Mouse (Mus musculus) layer of hippocampus, postnatal 10 days (tissue): Measurements from ENCODE around the gene Fyttd1. TPM values are rescaled to one million over a fixed set of nuclear protein-coding genes. Genes with fewer than 3 reads are reported as not detected.
"Not testable (repeated sequence)": the region's sequence is repeated elsewhere in the genome, so short reads cannot be mapped to it uniquely, and the experiment has no call there.

Experiments used
- DNase-seq, 2 experiments: peaks; one replicate each; pipeline ENCODE4 v3.0.0; 2021; ENCODE audit warnings: low spot score in 2 of 2
- total RNA-seq, 2 experiments: library from RNA; stranded (reverse); gene quantifications; 2 replicates each; pipeline ENCODE4 v1.2.3; 2021

Gene Fyttd1
- total RNA-seq, 2 experiments from 2014 or later = 134 to 147 TPM

DNA sequence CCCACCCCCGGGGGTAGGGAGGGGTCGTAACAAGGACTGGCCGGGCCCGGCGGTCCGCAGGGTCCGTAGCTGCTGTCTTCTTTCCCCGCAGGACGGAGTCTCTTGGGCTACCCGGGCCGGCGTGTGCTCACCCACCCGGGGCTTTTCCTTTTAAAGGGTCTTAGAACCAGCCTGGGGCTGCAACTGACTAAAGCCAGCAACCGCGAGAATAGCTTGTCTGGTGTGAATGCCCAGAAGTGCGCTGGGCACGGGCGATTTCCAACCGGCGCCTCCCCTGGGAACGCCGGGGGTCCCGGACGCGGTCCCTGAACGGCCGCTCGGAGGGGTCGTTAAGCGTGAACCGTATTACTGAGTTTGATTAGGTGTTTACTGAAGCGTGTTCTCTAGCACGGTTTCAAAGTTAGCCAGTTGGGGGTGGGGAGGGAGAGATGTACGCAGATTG lies 878 bp downstream of the Fyttd1 start:
- DNase-seq = peak; percentile 19 to 33

DNA sequence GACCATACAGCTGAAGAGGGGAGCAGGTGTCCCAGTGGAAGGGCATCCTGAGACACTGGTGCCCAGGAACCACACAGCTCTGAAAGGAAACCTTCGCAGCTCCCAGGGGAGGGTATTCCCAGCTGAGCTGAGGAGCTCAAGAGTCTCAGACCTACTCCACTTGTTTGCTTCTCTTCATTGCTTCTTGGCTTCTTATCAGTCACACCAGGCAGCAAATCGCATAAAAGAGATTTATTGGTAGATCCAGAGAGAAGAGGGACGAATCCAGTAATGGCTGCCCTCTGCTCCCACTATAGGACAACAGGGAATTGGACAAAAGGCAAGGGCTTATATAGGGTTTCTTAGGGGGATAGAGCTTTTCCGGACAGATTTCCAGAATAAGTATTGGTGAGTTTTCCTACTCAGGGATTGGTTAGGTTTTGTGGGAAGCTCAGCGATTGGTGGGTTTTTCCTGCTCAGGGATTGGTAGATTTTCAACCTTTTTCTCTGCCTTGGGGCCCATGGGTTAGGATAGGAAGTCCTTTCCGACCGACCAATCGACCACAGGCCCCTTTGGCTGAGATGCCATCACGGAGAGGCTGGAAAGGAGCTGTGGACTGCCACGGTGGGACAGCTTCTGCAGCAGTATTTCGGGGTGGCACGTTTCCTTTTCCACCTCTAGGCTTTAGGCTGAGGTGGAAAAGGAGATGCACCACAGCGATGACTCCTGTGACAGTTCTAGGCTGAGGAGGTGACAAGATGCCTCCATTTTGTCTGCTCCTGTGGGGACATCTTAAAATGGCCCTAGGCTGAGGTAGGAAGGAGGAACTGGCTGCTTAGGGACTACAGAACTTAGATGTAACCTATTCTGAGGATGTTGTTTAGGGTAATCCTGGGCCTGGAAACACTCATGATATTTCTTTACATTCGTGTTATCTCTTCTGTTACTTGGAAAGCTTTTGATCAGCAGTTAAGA lies 1.9 kb downstream of the Fyttd1 start:
- DNase-seq = no peak

GRCm38 (mm10) chr16:32881538-32881937 lies 4.2 kb downstream of the Fyttd1 start:
- DNase-seq = no peak

GRCm38 (mm10) chr16:32887996-32888395 lies 10.7 kb downstream of the Fyttd1 start:
- no peak for DNase-seq

- no peak for DNase-seq
Measured at GRCm38 (mm10) chr16:32889881-32890280, 12.6 kb downstream of the Fyttd1 start.

GRCm38 (mm10) chr16:32896126-32896525 lies 18.8 kb downstream of the Fyttd1 start:
- DNase-seq = no peak

- no peak for DNase-seq
Measured at GRCm38 (mm10) chr16:32901360-32902050, 24.2 kb downstream of the Fyttd1 start.

DNA sequence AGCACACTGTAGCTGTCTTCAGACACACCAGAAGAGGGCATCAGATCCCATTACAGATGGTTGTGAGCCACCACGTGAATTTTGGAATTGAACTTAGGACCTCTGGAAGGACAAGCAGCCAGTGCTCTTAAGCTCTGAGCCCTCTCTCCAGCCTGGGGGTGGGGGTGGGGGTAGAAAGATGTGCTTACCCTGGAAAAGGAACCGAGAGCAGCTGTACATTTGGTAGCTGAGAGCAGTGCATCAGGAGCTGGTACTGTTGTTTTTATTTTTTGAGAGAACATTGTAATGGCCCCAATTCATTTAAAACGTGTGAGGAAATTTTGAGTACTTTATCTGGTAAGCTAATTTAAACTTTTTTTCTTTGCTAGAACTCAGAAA lies 24.7 kb downstream of the Fyttd1 start:
- no peak for DNase-seq

GRCm38 (mm10) chr16:32906186-32906585 lies 28.9 kb downstream of the Fyttd1 start:
- no peak for DNase-seq

- no peak for DNase-seq
Measured at GRCm38 (mm10) chr16:32906727-32907126, 29.4 kb downstream of the Fyttd1 start.

DNA sequence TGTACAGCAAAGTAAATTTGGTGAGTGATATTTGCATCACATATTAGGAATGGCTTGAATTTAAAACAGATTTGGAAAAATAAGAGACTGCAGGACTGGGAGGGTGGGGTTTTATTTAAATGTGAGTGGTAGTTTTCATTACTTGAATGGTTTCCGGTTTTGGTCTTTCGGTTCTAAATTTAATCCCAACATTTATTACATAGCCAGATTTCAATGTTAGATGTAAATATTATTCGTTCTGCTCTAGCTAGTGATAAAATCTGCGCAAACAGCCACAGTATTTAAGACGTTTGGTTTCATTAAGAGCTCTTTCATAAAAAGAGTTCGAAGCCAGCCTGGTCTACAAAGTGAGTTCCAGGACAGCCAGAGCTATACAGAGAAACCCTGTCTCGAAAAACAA lies 35.9 kb downstream of the Fyttd1 start:
- no peak for DNase-seq

DNA sequence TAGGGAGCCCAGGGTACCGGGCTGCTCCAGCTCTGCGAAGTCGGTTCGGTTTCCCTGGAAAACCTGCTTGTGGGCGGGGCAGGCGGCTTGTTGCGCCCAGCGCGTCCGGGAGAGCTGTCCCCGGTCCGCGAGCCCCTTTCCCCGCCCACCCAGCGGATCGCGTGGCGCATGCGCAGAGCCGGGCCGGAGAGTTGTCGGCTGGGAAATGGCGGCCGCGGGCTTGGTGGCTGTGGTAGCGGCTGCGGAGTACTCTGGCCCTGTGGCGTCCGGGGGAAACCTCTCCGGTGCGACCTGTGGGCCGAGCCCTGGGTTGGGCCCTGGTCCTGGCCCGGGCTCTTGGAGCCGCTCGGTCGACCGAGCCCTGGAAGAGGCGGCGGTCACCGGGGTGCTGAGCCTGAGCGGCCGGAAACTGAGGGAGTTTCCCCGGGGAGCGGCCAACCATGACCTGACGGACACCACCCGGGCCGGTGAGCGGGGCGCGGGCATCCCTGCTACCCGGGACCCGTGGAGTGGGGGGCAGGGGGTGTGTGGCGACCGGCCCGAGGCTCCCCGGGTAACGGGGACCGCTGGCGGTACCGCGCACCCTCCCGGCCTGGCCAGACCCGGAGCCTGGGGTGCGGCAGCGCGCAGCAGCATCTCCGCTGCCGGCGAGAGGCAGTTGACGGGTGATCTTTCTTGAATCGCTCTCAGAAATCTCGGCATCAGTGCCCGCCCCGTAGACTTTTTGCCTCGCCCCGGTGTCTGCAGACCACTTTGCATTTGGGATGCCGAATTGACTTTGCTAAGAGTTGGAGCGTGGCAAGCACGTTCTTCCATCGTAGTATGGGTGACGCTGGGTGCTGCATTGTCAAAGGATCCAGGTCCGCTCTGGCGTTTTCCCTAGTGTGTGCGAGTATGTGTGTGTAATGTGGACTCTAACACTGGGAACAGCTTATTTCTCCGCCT lies 36.9 kb downstream of the Fyttd1 start, which contains the start of gene Lrch3:
Lrch3 (plus strand) TSS at position 164 of the 945 bp plus-strand sequence.
- peak; percentile 94 to 97 for DNase-seq

DNA sequence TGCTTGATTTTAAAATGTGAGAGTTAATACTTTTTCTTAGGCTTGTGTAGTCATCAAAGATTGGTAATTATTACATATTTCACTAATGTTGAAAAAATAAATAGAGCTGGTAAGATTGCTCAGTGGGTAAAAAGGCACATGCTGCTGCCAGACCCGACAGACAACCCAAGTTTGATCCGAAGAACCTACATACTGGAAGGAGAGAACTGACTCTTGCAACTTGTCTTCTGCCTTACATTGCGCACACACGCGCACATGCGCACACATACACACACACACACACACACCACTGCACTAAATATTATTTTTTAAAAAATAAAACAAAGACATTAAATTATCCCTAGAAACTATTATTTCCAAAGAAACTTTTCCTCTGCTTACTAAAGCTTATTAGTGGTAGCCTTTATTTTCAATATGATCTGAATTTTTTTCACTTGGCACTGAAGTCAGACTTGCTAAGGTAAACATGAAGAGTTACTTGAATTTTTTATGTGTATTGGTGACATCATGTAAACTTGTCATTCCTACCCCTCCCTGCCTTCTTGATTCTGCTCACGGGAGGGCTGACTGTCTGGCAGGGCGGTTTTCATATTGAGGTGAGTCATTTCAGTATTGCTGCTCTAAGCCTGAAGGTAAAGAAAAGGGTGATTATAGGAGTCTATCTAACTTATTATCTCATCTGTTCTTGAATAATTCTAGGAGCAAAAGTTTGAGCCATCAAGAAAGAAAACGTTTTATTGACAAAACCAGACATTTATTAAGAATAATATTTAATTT lies 38.2 kb downstream of the Fyttd1 start:
- DNase-seq = no peak

- not testable (repeated sequence) for DNase-seq
Measured at GRCm38 (mm10) chr16:32926629-32927028, 49.3 kb downstream of the Fyttd1 start.

DNA sequence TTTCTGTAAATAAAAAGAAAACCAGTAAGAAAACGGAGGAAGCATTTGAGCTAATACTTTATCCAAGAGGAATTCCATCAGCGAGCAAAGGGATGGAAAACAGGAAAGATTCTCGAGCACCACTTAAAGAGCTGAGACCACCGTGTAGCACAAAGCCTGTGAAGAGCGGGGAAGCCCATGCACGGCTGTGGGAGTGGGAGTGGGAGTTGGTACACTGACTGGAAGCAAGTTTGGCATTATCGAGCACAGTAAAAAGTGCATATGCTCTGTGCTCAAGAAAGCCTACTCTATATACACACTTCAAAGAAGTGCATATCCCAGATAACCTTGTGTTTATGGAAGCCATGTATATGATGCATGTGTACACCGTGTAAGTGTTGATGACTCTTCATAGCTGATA lies 49.7 kb downstream of the Fyttd1 start:
- DNase-seq = no peak

- DNase-seq = no peak
Measured at GRCm38 (mm10) chr16:32929918-32930317, 52.6 kb downstream of the Fyttd1 start.

GRCm38 (mm10) chr16:32934470-32934869 lies 57.2 kb downstream of the Fyttd1 start:
- DNase-seq = no peak

GRCm38 (mm10) chr16:32935088-32935487 lies 57.8 kb downstream of the Fyttd1 start:
- DNase-seq = no peak

GRCm38 (mm10) chr16:32937358-32937757 lies 60.1 kb downstream of the Fyttd1 start:
- no peak for DNase-seq

- peak; percentile 24 to 44 for DNase-seq
Measured at GRCm38 (mm10) chr16:32939301-32939700, 62.0 kb downstream of the Fyttd1 start.
